Mouse (Mus musculus) embryo, embryonic 11.5 days (tissue): ENCODE data around the gene Erc1.
"Not testable (repeated sequence)": the region's sequence is repeated elsewhere in the genome, so short reads cannot be mapped to it uniquely, and the experiment has no call there.

Experiments
- DNase-seq: peaks from one replicate; pipeline ENCODE4 v3.0.0-alpha.2; 2012; ENCODE audit warnings: low read depth, low spot score

Gene Erc1

GRCm38 (mm10) chr6:119712486-119712885, 135.5 kb downstream of the Erc1 start:
- no peak for DNase-seq

DNA sequence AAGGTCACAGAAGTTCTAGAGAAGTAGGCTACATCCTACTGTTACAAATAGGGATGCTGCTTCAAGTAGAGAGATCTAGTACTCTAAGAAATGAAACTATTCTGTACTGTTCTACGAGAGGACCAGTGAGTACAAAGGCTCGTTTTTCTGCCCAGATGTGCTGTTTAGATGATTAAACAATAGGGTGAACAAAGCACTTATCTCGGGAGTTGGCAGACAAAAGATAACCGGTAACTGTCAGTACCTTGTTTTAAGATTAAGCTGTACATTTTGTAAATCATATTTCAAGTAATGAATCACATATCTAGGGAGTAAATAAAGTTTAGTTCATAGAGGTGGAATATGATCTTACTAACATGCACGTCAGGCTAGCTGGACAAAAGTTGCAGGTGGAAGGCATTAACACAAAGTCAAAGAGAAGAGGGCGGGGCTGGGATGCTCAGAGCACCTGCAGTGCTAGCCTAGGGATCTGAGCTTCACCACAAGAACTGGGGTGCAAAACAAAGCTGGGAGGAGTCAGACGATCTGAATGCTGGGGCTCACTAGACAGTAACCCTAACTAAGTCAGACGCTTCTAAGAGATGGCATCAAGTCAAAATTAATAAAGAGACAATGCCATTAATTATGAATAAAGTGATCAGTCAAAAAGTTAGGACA, 136.2 kb downstream of the Erc1 start:
- DNase-seq, result no peak

- DNase-seq, result no peak
Observed at GRCm38 (mm10) chr6:119709552-119709951, 138.4 kb downstream of the Erc1 start.

GRCm38 (mm10) chr6:119707911-119708310, 140.1 kb downstream of the Erc1 start:
- DNase-seq, result no peak

GRCm38 (mm10) chr6:119704899-119705298, 143.1 kb downstream of the Erc1 start:
- DNase-seq, result no peak

DNA sequence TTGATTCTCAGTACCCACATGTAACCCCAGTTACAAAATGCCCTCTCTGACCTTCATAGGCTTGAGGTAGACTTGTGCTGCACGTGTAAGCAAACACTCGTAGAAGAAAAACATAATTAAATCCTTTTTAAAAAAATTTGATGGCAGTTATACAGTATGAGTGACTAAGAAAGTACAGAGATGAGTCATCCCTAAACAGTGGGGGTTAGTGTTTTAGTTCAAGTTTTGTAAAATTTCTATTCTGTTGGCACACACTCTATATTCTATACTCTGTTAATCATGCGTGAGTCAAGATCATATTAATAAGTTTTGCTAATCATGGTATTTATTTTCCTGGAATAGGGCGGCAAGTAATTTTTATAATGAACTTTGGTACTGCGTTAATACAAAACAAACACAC, 155.2 kb downstream of the Erc1 start:
- DNase-seq, result no peak

DNA sequence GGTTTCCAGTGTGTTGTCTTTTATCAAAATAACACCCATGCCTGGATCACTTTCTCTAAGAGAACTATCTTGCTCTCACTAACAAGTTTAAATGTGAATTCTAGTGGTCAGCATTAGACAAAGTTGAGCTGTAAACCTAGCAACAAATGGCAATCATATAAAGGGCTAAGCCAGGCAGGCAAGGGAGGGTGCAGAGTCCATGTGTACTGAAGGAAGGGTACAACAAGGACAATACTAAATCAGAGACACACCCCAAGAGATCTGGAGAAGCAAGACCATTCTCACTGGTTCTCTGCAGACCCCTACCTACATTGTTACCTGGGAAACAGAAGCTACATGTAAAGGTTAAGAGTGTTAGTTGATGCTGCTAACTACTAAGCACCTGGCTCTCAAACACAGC, 161.5 kb downstream of the Erc1 start:
- no peak for DNase-seq

DNA sequence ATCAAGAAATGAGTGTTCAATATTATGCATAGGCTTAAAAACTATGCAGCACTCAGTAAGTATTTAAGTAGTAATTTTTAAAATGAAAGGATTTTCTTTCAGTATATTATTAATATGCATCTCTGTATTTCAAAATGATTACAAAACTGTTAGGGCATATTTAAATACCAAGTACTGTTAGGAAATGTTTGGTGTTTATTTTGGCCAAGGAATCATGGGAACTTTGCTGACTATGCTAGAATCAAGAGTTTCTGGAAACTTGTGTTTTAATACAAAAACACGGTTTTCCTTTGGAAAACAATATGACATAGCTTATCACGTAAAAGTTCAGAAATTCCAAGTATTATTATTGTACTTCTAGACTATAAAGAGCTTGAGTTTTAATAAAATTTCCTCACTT, 167.2 kb downstream of the Erc1 start:
- DNase-seq, result no peak

GRCm38 (mm10) chr6:119674811-119675209, 173.2 kb downstream of the Erc1 start:
- DNase-seq, result no peak

DNA sequence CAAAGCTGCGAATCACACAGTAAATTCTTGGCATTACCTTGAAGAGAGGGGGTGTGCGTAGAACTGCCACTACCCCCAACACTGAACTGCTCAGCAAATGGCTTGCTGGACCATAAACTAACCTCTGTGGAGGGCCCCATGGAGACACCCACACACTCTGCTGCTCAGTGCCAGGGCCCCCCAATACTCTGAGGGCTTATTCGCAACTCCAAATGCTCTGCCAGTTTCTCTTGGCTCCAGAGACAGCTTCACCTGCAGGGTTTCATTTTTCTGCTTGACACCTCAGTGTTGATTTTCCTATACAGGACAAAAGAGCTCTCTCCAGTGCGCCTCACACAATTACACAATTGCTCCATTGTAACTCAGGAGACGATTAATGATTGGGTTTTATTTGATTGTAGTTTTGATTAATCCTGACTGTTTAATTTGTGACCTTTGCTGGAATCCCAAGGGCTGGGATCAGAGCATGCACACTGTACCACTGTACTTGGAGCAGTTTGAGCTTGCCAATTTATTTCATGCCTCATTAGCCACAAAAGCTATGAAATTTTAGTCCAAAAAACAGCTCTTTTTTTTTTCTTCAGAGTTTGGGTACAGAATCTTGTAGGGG, 173.7 kb downstream of the Erc1 start:
- DNase-seq, result no peak

DNA sequence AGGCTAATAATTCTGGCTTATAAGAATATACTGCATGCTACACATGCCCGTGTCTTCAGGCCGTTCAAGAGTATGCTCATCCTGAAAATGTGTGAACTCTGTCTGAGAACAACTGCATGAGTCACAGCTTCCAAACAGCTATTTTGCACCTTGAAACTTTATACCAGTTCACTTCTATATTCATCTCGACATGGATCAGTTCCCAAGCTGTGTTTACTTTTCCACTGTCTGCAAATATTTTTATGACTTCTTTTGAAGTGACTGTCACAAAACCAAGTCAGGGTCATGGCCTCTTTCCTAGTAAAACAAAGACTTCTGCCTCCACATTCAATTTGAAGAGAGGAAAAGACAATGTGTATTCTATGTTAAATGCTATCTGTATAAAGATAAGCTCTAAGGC, 178.2 kb downstream of the Erc1 start:
- no peak for DNase-seq

GRCm38 (mm10) chr6:119662936-119663335, 185.0 kb downstream of the Erc1 start:
- no peak for DNase-seq

GRCm38 (mm10) chr6:119661081-119661493, 186.9 kb downstream of the Erc1 start:
- DNase-seq, result no peak

GRCm38 (mm10) chr6:119658441-119658840, 189.5 kb downstream of the Erc1 start:
- DNase-seq, result no peak

DNA sequence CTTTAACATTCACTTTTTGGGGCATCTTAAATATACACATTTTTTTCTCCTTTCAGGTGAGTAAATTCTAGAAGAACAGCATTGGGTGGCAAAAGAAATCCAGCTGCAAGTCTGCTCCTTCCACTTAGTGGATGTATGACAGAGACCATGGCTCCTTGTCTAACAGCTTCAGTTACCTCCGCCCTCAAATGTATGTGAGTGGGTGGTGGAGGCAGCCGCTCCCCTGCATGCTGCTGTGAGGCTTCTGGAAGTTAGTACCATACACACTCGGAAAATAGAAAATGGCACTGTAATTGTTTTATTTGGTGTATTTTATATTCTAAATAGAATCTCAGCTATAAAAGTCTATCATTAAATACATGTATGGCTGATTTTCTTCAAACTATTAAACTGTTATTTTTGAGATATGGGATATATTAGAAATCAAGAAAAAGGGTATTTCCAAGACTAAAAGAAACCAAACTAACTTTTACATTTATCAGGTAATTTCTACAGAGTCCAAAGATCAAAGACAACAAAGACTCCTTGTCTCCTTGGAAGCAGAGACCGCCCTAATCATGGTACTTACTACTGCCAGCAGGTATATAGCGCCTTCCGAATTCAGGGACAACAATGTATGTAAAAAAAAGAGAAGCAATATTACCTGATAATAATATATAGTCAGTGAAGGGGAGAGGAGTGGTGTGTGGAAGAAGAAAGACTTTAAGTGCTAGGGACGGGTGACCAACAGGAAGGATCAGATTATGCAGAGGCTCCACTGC, 190.4 kb downstream of the Erc1 start:
- no peak for DNase-seq

- DNase-seq, result not testable (repeated sequence)
Observed at GRCm38 (mm10) chr6:119654777-119655176, 193.2 kb downstream of the Erc1 start.

- DNase-seq, result no peak
Observed at GRCm38 (mm10) chr6:119643880-119644460, 204.0 kb downstream of the Erc1 start.

GRCm38 (mm10) chr6:119643178-119643728, 204.7 kb downstream of the Erc1 start:
- DNase-seq, result no peak

DNA sequence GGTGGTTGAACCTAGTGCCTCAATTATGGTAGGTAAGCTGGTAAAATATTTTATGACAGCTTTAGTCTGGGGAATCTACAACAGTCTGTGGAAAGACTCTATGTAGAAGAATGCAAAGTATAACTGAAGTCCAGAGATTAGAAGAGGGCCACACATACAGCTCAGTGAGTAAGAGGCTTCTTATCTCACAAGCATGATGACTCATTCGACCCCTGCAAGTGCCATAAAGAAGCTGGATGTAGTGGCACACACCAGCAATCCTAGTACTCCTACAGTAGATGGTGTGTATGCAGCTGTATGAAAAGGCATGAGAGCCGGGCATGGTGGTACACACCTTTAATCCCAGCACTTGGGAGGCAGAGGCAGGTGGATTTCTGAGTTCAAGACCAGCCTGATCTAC, 205.2 kb downstream of the Erc1 start:
- DNase-seq, result no peak

- DNase-seq, result peak; percentile 57
Observed at GRCm38 (mm10) chr6:119635629-119636028, 212.3 kb downstream of the Erc1 start.

DNA sequence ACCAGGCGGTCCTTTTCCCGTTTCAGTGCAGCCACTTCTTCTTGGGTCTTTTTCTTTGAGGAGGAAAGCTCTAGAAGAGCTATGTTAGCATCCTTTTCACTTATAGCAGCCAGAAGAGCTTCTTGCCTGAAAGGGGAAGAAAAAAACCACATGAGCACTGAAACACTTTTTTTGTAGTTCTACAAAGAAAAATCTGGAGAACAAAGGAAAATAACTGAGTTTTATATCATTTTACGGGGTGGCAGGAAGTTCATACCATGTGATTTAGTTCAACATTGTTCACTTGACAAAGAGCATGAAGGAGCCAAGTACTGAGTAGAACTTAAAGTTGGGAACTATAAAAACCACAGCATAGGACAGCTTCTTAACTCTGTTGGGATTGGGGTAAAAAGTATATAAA, 217.3 kb downstream of the Erc1 start:
- DNase-seq, result no peak

DNA sequence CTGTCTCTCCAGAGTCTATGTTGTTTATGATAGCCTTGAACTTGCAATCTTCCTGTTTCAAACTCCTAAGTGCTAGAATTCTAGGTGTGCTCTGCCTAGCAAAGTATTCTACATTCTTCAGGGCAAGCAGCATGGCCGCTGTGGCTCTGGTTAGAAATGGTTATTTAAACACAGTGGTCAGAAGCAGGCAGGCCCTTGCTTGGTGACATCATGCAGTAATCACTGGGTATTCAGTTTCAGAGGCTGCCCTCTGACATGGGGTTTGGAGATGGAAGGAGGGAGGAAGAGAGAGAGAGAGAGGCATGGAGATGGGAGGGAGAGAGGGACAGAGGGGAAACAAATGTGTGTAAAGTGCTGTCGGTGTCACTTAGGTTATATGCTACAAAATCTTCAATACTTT, 246.6 kb downstream of the Erc1 start:
- no peak for DNase-seq
